Comparison of ENCODE assay signal across 9 mouse cellular contexts in genomic region chr8:8733804-8734203, GRCm38 (mm10). TPM values are rescaled to one million over a fixed set of nuclear protein-coding genes. Genes with fewer than 3 reads are reported as not detected.
DNase-seq lines count a peak whose midpoint lies in the region; ATAC-seq and TF ChIP-seq lines count a peak whose summit lies in the region.
"Had no signal": no experiment of that assay in that cellular context is flagged by ENCODE, and none has a peak within 500 bp of the region (broad histone marks: within the 10 kb centered on the region; RNA-seq: fewer than 3 reads in every experiment).

No protein-coding gene starts in this region.

- DNase-seq in forebrain, embryonic 14.5 days (ENCODE audit: low spot score), result peak; percentile 59
- peak; percentile 14 for DNase-seq in neural tube, embryonic 10.5 days (ENCODE audit: extremely low spot score, low spot score)
- peak; percentile 32 to 40 for DNase-seq in cerebellum, postnatal 14 days
- peak; percentile 63 for DNase-seq in lung, embryonic 14.5 days
- DNase-seq in spleen, adult 12 weeks (ENCODE audit: low spot score), result no peak
- DNase-seq in layer of hippocampus, adult 9-11 months, result no peak

- H3K27ac ChIP-seq in forebrain, embryonic 14.5 days (ENCODE audit: low read depth, low read length), result no peak overlapping the region
- H3K27ac ChIP-seq in forebrain, embryonic 12.5 days, result no peak overlapping the region
- no peak overlapping the region for H3K27ac ChIP-seq in neural tube, embryonic 15.5 days (replicated peaks)
- H3K27ac ChIP-seq in lung, embryonic 14.5 days (ENCODE audit: low read depth), result no peak overlapping the region
- H3K27ac ChIP-seq: limb, embryonic 13.5 days had no signal

- WGBS in forebrain, embryonic 14.5 days, result 43% methylated on average over 4 of the region's 4 CpGs
- WGBS in forebrain, embryonic 12.5 days, result 47% methylated on average over 4 of the region's 4 CpGs
- WGBS in neural tube, embryonic 15.5 days, result 36% methylated on average over 4 of the region's 4 CpGs
- WGBS in lung, embryonic 14.5 days, result 19% methylated on average over 4 of the region's 4 CpGs

- no peak for ATAC-seq in forebrain, embryonic 14.5 days
- no peak for ATAC-seq in forebrain, embryonic 12.5 days (ENCODE audit: low FRiP score)
- ATAC-seq in neural tube, embryonic 15.5 days (ENCODE audit: low FRiP score), result no peak
- ATAC-seq in lung, embryonic 14.5 days (ENCODE audit: insufficient read depth), result no peak; the same call in 1 of the 2 replicates

- H3K9me3 ChIP-seq in forebrain, embryonic 14.5 days (replicated peaks; ENCODE audit: control insufficient read depth, low read length), result no peaks in the 10 kb centered on the region
- H3K9me3 ChIP-seq in forebrain, embryonic 12.5 days, result no peaks in the 10 kb centered on the region
- no peaks in the 10 kb centered on the region for H3K9me3 ChIP-seq in neural tube, embryonic 15.5 days (replicated peaks)
- no peaks in the 10 kb centered on the region for H3K9me3 ChIP-seq in lung, embryonic 14.5 days (ENCODE audit: low read depth, low read length)
- H3K9me3 ChIP-seq: limb, embryonic 13.5 days had no signal

- H3K4me2 ChIP-seq in forebrain, embryonic 14.5 days (ENCODE audit: low read length), result no peak overlapping the region
- H3K4me2 ChIP-seq in forebrain, embryonic 12.5 days, result no peak overlapping the region
- H3K4me2 ChIP-seq in neural tube, embryonic 15.5 days, result no peak overlapping the region
- no peak overlapping the region for H3K4me2 ChIP-seq in lung, embryonic 14.5 days
- H3K4me2 ChIP-seq: limb, embryonic 13.5 days had no signal

- H3K4me3 ChIP-seq in forebrain, embryonic 14.5 days (ENCODE audit: low read depth, low read length), result no peak overlapping the region
- H3K4me3 ChIP-seq in forebrain, embryonic 12.5 days (replicated peaks), result no peak overlapping the region
- no peak overlapping the region for H3K4me3 ChIP-seq in neural tube, embryonic 15.5 days (replicated peaks)
- H3K4me3 ChIP-seq in lung, embryonic 14.5 days (ENCODE audit: low read depth, low read length), result no peak overlapping the region
- H3K4me3 ChIP-seq: limb, embryonic 13.5 days had no signal

- no peaks in the 10 kb centered on the region for H3K36me3 ChIP-seq in forebrain, embryonic 14.5 days (ENCODE audit: control insufficient read depth, insufficient read depth, low read length)
- no peaks in the 10 kb centered on the region for H3K36me3 ChIP-seq in forebrain, embryonic 12.5 days (replicated peaks)
- no peaks in the 10 kb centered on the region for H3K36me3 ChIP-seq in neural tube, embryonic 15.5 days
- H3K36me3 ChIP-seq in lung, embryonic 14.5 days (ENCODE audit: insufficient read depth), result no peaks in the 10 kb centered on the region
- H3K36me3 ChIP-seq: limb, embryonic 13.5 days had no signal

- no peaks in the 10 kb centered on the region for H3K27me3 ChIP-seq in forebrain, embryonic 14.5 days (replicated peaks; ENCODE audit: control insufficient read depth, insufficient read depth, low read length)
- H3K27me3 ChIP-seq in forebrain, embryonic 12.5 days, result no peaks in the 10 kb centered on the region
- H3K27me3 ChIP-seq in neural tube, embryonic 15.5 days (replicated peaks), result no peaks in the 10 kb centered on the region
- H3K27me3 ChIP-seq in lung, embryonic 14.5 days (ENCODE audit: insufficient read depth, low read length), result no peaks in the 10 kb centered on the region
- H3K27me3 ChIP-seq: limb, embryonic 13.5 days had no signal

- no peak overlapping the region for H3K9ac ChIP-seq in forebrain, embryonic 14.5 days (ENCODE audit: low read length)
- H3K9ac ChIP-seq in forebrain, embryonic 12.5 days, result no peak overlapping the region
- H3K9ac ChIP-seq in neural tube, embryonic 15.5 days (replicated peaks), result no peak overlapping the region
- H3K9ac ChIP-seq in lung, embryonic 14.5 days, result no peak overlapping the region
- H3K9ac ChIP-seq: limb, embryonic 13.5 days had no signal

- peak; percentile 76 for TF ChIP-seq CTCF in lung, embryonic 14.5 days (IDR thresholded peaks at IDR 0.05; ENCODE audit: low read depth)

- H3K4me1 ChIP-seq in forebrain, embryonic 14.5 days (ENCODE audit: control insufficient read depth, insufficient read depth, low read length), result no peaks in the 10 kb centered on the region
- H3K4me1 ChIP-seq in forebrain, embryonic 12.5 days, result no peaks in the 10 kb centered on the region
- H3K4me1 ChIP-seq in neural tube, embryonic 15.5 days, result no peaks in the 10 kb centered on the region
- H3K4me1 ChIP-seq in lung, embryonic 14.5 days (ENCODE audit: insufficient read depth), result no peaks in the 10 kb centered on the region

RNA-seq across cellular contexts. Expression of gene Arglu1, which starts 43.5 kb away (rescaled TPM):
- 114 and 135 TPM in 2 replicates for polyA plus RNA-seq in forebrain, embryonic 14.5 days (2014; fragmentation: Nextera tagmentation; extraction: Ambion mirVana)
- polyA plus RNA-seq in forebrain, embryonic 12.5 days (2016; fragmentation: Nextera tagmentation; extraction: Ambion mirVana), result 218 and 225 TPM in 2 replicates
- 148 and 164 TPM in 2 replicates for polyA plus RNA-seq in neural tube, embryonic 15.5 days (2015; fragmentation: Nextera tagmentation; extraction: Ambion mirVana)
- 159 and 164 TPM in 2 replicates for polyA plus RNA-seq in lung, embryonic 14.5 days (2014; fragmentation: Nextera tagmentation; extraction: Ambion mirVana)

Comparison
In these comparisons a context has a peak if more than half of its experiments do, and no peak if none do; other contexts are left out.
1. DNase-seq: peak in forebrain, embryonic 14.5 days (single experiment), neural tube, embryonic 10.5 days (single experiment), cerebellum, postnatal 14 days (2 of 2) and lung, embryonic 14.5 days (single experiment); none in spleen, adult 12 weeks (single experiment) and layer of hippocampus, adult 9-11 months (single experiment).